Mouse (Mus musculus): ENCODE measurements at regions not wholly inside any gene's neighbourhood (a gene's known extent, or its start where the extent isn't known, plus 50 kb on each side); places are given as distances from the start of the nearest gene placed in this dataset.

GRCm38 (mm10) chr3:115590716-115591115 lies 124.2 kb downstream of the S1pr1 start:
- no peak for TF ChIP-seq GATA1 (IDR thresholded peaks at IDR 0.05; ENCODE audit: low read length)
- TF ChIP-seq TAL1 (IDR thresholded peaks at IDR 0.05; ENCODE audit: low read length), result no peak

Data from erythroblast, embryonic 14.5 days (primary cell).